Mouse (Mus musculus): ENCODE results near the gene Thbd.

DNA sequence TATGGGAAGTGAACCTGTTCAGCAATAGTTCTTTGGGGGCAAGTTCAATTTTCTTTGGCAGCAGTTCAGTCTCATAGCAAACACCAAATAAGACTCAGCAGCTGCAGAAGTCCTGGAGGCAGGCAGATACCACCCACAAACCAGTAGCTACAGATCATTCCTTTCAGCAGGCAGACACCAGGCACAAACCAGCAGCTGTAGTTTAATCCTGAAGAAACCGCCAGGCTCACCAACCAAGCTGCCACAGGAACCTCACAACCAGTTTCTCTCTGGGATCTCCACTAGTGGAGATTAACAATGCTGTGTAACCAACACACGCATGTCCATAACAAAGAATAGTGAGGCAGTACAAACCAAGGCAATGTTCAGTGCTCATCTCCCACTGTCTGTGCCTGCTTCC is 26.9 kb downstream of the Thbd start:
- no peak for TF ChIP-seq POLR2A (IDR thresholded peaks at IDR 0.05; ENCODE audit: low read depth, low read length)
- no peak for TF ChIP-seq CTCF (IDR thresholded peaks at IDR 0.05; ENCODE audit: extremely low read depth, insufficient read depth, insufficient read length, insufficient replicate concordance)

Data from spleen, adult 2 months (tissue).